Mouse (Mus musculus) heart, embryonic 16.5 days (tissue): ENCODE data around the gene Wbp1l. TPM values are rescaled to one million over a fixed set of nuclear protein-coding genes. Genes with fewer than 3 reads are reported as not detected.

Experiments
- ATAC-seq: fragments of 200-750 bp; cut with Nextera tagmentation; replicated peaks from 2 replicates; pipeline ENCODE4 v1.8.0; 2017; ENCODE audit warnings: moderate number of reproducible peaks; ENCODE audit not compliant: insufficient read depth, low FRiP score; ENCODE audit errors: extremely low read depth
- H3K27ac ChIP-seq: fragments of 300-500 bp; sonication (generic); 2 replicates; pipeline ENCODE4 v1.5.1; 2014; ENCODE audit warnings: mild to moderate bottlenecking, low read length, control low read depth, moderate library complexity
- H3K27me3 ChIP-seq: fragments of 300-500 bp; sonication (generic); 2 replicates; pipeline ENCODE4 v1.6.1; 2014; ENCODE audit warnings: low read length, mixed read lengths; ENCODE audit not compliant: control insufficient read depth, insufficient read depth
- H3K36me3 ChIP-seq: fragments of 300-500 bp; sonication (generic); 2 replicates; pipeline ENCODE4 v1.6.1; 2014; ENCODE audit not compliant: control insufficient read depth, insufficient read depth
- H3K4me1 ChIP-seq: fragments of 300-500 bp; sonication (generic); 2 replicates; pipeline ENCODE4 v1.6.1; 2014; ENCODE audit warnings: low read length, mixed read lengths; ENCODE audit not compliant: control insufficient read depth, insufficient read depth
- H3K4me2 ChIP-seq: fragments of 300-500 bp; sonication (generic); 2 replicates; pipeline ENCODE4 v1.6.1; 2014; ENCODE audit warnings: low read depth, mild to moderate bottlenecking, control low read depth, low read length
- H3K4me3 ChIP-seq: fragments of 300-500 bp; sonication (generic); 2 replicates; pipeline ENCODE4 v1.5.1; 2014; ENCODE audit warnings: mild to moderate bottlenecking, control low read depth, low read length
- H3K9ac ChIP-seq: fragments of 300-500 bp; sonication (generic); 2 replicates; pipeline ENCODE4 v1.6.1; 2014; ENCODE audit warnings: low read length, control low read depth
- H3K9me3 ChIP-seq: fragments of 300-500 bp; sonication (generic); replicated peaks from 2 replicates; pipeline ENCODE4 v1.6.1; 2016; ENCODE audit warnings: low read length; ENCODE audit not compliant: control insufficient read depth
- WGBS: fragments of 180-500 bp; shearing (Covaris S2); extraction: QIAGEN DNeasy Blood & Tissue Kit; methylation state at CpG from one replicate; pipeline ENCODE4 v1.1.7; 2014; 5-methylcytosine and 5-hydroxymethylcytosine counted together
- polyA plus RNA-seq: library from polyadenylated mRNA; unstranded; fragments of >200 nt; fragmentation: Nextera tagmentation; extraction: Ambion mirVana; gene quantifications from 2 replicates; pipeline ENCODE4 v1.2.1, GENCODE M21; 2015

Gene Wbp1l
- polyA plus RNA-seq, 1 experiment from 2014 or later: 60.5 TPM

- Histone ChIP-seq H3K4me2 (no peak overlapping the region), H3K27ac (peak overlapping the region; percentile 13; the same call in 1 of the 2 replicates), H3K27me3 (no peaks in the 10 kb centered on the region), H3K4me1 (peaks cover 8% of the 10 kb centered on the region), H3K9me3 (no peaks in the 10 kb centered on the region), H3K36me3 (peaks cover 45% of the 10 kb centered on the region), H3K9ac (no peak overlapping the region), H3K4me3 (no peak overlapping the region)
- no peak for ATAC-seq
- WGBS: 84% methylated on average over 21 of the region's 21 CpGs
These were observed 57.4 kb downstream of the Wbp1l start for GRCm38 (mm10) chr19:46656151-46656840.

- Histone ChIP-seq H3K36me3 (peaks cover 38% of the 10 kb centered on the region), H3K4me1 (peaks cover 8% of the 10 kb centered on the region), H3K4me3 (no peak overlapping the region), H3K27me3 (no peaks in the 10 kb centered on the region), H3K4me2 (no peak overlapping the region), H3K9me3 (no peaks in the 10 kb centered on the region), H3K27ac (no peak overlapping the region), H3K9ac (no peak overlapping the region)
- ATAC-seq: no peak
- WGBS: 92% methylated on average over 3 of the region's 3 CpGs
These were observed 58.6 kb downstream of the Wbp1l start for GRCm38 (mm10) chr19:46657339-46658020.

DNA sequence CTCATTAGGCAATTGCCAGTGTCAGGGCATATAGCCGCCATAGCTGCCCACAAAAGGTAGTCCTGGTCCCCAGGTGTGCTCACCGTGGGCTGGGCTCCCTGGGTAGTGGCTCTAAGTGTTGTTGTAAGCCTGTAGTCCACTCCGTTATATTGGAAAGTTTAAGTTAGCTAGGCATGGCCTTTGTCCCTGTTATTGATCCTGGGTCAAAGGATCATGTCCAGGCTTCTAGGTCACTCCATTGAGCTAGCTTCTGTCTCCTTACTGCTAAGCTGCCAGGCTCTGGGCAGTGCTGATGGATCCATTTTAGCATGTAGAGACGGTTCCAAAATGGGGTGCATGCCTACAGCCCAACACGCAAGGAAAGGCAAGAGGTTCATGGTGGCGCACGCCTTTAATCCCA, 59.5 kb downstream of the Wbp1l start:
- H3K27me3 ChIP-seq: no peaks in the 10 kb centered on the region
- H3K9me3 ChIP-seq: no peaks in the 10 kb centered on the region
- H3K4me3 ChIP-seq: no peak overlapping the region
- peaks cover 34% of the 10 kb centered on the region for H3K36me3 ChIP-seq
- ATAC-seq: no peak
- no peak overlapping the region for H3K9ac ChIP-seq
- H3K4me2 ChIP-seq: no peak overlapping the region
- 94% methylated on average over 7 of the region's 7 CpGs for WGBS
- H3K27ac ChIP-seq: no peak overlapping the region
- H3K4me1 ChIP-seq: peaks cover 7% of the 10 kb centered on the region; the same call in 1 of the 2 replicates

DNA sequence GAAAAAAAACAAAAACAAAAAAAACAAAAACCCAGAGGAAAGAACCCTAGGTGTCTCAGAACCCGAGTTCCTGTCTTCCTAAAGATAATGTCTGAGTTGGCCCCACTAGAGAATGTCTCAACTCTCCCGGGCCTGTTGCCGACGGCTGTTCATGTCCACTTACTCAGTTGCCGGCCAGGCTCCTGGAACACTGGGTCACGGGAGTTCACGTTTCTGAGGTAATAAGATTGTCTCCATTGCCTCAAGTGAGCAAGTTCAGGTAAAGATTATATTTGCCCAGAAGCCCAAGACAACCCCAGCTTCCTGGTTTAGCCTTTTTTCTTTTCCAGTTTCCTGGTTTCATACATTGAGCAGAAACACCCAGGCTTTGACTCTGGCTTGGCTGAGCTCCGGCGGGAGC, 60.0 kb downstream of the Wbp1l start:
- Histone ChIP-seq H3K4me2 (no peak overlapping the region), H3K4me1 (peaks cover 7% of the 10 kb centered on the region; the same call in 1 of the 2 replicates), H3K27ac (no peak overlapping the region), H3K36me3 (peaks cover 34% of the 10 kb centered on the region), H3K9ac (no peak overlapping the region), H3K4me3 (no peak overlapping the region), H3K27me3 (no peaks in the 10 kb centered on the region), H3K9me3 (no peaks in the 10 kb centered on the region)
- WGBS: 43% methylated on average over 9 of the region's 9 CpGs
- no peak for ATAC-seq

DNA sequence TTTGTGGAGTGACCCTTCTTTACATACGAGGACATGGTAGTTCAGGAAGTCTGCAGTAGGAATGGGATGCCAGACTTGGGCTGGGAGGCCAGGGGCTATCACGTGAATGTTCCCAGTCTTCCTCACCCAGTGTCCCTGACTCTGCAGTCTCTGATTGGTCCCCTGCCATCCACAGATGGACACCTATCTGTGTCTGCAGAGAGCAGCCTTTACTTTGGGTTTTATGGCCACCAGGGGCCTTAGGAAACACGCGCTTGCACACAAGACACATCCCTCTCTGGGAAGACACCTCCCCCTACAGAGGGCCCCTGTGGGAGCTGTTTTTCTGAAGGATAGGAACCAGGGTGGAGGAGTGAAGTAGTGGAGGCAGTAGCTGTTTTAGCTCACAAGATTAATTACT, 62.6 kb downstream of the Wbp1l start:
- H3K9me3 ChIP-seq: no peaks in the 10 kb centered on the region
- ATAC-seq: no peak
- no peak overlapping the region for H3K4me3 ChIP-seq
- H3K27ac ChIP-seq: no peak overlapping the region
- no peak overlapping the region for H3K9ac ChIP-seq
- no peaks in the 10 kb centered on the region for H3K27me3 ChIP-seq
- peaks cover 7% of the 10 kb centered on the region; the same call in 1 of the 2 replicates for H3K4me1 ChIP-seq
- no peak overlapping the region for H3K4me2 ChIP-seq
- 42% methylated on average over 4 of the region's 4 CpGs for WGBS
- peaks cover 11% of the 10 kb centered on the region for H3K36me3 ChIP-seq

- Histone ChIP-seq H3K4me2 (no peak overlapping the region), H3K4me1 (peaks cover 4% of the 10 kb centered on the region; the same call in 1 of the 2 replicates), H3K36me3 (peaks cover 4% of the 10 kb centered on the region), H3K27me3 (no peaks in the 10 kb centered on the region), H3K9ac (no peak overlapping the region), H3K27ac (no peak overlapping the region), H3K9me3 (no peaks in the 10 kb centered on the region), H3K4me3 (no peak overlapping the region)
- WGBS: 66% methylated on average over 8 of the region's 8 CpGs
- no peak for ATAC-seq
These were observed 63.3 kb downstream of the Wbp1l start for GRCm38 (mm10) chr19:46662214-46662613.

GRCm38 (mm10) chr19:46662784-46663183, 63.9 kb downstream of the Wbp1l start:
- Histone ChIP-seq H3K9me3 (no peaks in the 10 kb centered on the region), H3K27ac (no peak overlapping the region), H3K4me3 (no peak overlapping the region), H3K36me3 (peaks cover under 1% of the 10 kb centered on the region; the same call in 1 of the 2 replicates), H3K4me1 (peaks cover 4% of the 10 kb centered on the region; the same call in 1 of the 2 replicates), H3K4me2 (no peak overlapping the region), H3K27me3 (no peaks in the 10 kb centered on the region), H3K9ac (no peak overlapping the region)
- no peak for ATAC-seq
- 74% methylated on average over 6 of the region's 6 CpGs for WGBS

DNA sequence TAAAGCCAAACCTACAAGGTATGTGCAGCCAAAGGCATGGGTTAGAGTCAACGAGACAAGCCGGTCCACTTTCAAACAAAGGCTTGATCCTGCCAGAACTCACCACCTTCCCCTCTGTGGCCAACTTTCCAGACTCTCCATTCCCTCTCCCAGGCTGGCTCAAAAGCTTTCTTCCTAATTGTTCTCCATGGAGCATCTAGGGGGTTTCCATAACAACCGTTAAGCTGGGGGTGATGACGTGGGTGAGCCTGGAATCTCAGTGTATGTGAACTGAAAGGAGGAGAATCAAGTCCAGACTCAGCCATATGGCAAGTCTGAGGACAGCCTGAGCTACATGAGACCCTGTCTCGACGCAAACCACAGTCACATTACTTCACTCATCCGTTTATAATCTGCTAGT, 66.6 kb downstream of the Wbp1l start:
- Histone ChIP-seq H3K36me3 (no peaks in the 10 kb centered on the region), H3K4me2 (no peak overlapping the region), H3K4me3 (no peak overlapping the region), H3K9me3 (no peaks in the 10 kb centered on the region), H3K27ac (no peak overlapping the region), H3K4me1 (peaks cover 2% of the 10 kb centered on the region; the same call in 1 of the 2 replicates), H3K27me3 (no peaks in the 10 kb centered on the region), H3K9ac (no peak overlapping the region)
- ATAC-seq: no peak
- WGBS: 55% methylated on average over 7 of the region's 7 CpGs

- H3K9ac ChIP-seq: no peak overlapping the region
- peaks cover 2% of the 10 kb centered on the region; the same call in 1 of the 2 replicates for H3K4me1 ChIP-seq
- no peaks in the 10 kb centered on the region for H3K36me3 ChIP-seq
- H3K9me3 ChIP-seq: no peaks in the 10 kb centered on the region
- H3K4me2 ChIP-seq: no peak overlapping the region
- no peak for ATAC-seq
- H3K27ac ChIP-seq: no peak overlapping the region
- no peak overlapping the region for H3K4me3 ChIP-seq
- H3K27me3 ChIP-seq: no peaks in the 10 kb centered on the region
- 56% methylated on average over 11 of the region's 11 CpGs for WGBS
These were observed 68.4 kb downstream of the Wbp1l start for GRCm38 (mm10) chr19:46667300-46667699.
